Mouse (Mus musculus): ENCODE measurements around the gene Heatr4. TPM values are rescaled to one million over a fixed set of nuclear protein-coding genes. Genes with fewer than 3 reads are reported as not detected.
A peak's percentile ranks its signal among the peaks of the same experiment; 100 is the strongest.
"Not testable (repeated sequence)": the region's sequence is repeated elsewhere in the genome, so short reads cannot be mapped to it uniquely, and the experiment has no call there.

Heatr4 gene
- polyA plus RNA-seq, 1 experiment, result not detected

DNA sequence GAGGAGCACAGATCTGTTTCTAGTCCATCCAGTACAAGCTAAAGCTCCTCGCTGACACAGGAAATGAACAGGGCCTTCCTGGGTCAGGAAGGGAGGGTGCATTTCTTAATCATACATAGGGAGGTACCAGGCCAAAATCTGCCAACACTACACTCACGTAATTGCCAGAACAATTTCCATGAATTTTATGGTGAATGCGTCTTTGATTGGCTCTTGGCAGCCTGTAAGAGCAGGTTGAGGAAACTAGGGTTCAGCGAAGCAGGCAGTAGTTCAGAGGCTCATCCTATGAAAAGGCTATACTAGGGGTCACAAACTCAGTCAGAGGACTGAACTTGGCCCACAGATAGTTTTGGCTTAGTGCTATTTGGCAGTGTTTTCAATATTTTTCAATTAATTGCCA, 44.6 kb downstream of the Heatr4 start:
- H3K36me3 ChIP-seq (replicated peaks; ENCODE audit: low read length), result no peaks in the 10 kb centered on the region
- no peaks in the 10 kb centered on the region for H3K27me3 ChIP-seq (replicated peaks)
- no peaks in the 10 kb centered on the region for H3K9me3 ChIP-seq
- TF ChIP-seq GATA1 (IDR thresholded peaks at IDR 0.05; ENCODE audit: borderline replicate concordance, low read length) (no peak), FLI1 (IDR thresholded peaks at IDR 0.05; ENCODE audit: low read length) (no peak)
- H3K4me1 ChIP-seq, result peaks cover 57% of the 10 kb centered on the region
- H3K4me3 ChIP-seq (replicated peaks), result no peak overlapping the region

DNA sequence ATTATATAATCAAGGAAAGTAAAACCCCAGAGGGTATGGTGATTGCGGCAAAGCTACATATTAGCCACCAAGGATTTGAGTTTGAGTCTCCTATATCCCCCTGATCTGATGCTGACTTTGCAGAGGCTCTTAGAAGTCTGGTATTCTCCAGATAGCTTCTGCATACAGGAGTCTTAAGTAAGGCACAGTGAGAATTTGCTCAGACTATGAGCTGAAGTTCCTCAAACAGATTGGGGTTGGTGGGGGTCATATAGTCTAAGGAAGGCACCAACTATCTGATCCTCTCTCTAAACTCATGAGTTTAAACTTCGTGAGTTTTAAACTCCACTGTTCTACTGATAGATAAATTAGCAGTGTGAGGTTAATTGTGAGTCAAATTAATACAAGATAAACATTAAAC, 45.3 kb downstream of the Heatr4 start:
- no peak overlapping the region for H3K4me3 ChIP-seq (replicated peaks)
- no peaks in the 10 kb centered on the region for H3K27me3 ChIP-seq (replicated peaks)
- H3K4me1 ChIP-seq, result peaks cover 57% of the 10 kb centered on the region
- H3K36me3 ChIP-seq (replicated peaks; ENCODE audit: low read length), result no peaks in the 10 kb centered on the region
- TF ChIP-seq FLI1 (IDR thresholded peaks at IDR 0.05; ENCODE audit: low read length) (no peak), GATA1 (IDR thresholded peaks at IDR 0.05; ENCODE audit: borderline replicate concordance, low read length) (no peak)
- peaks cover 2% of the 10 kb centered on the region; the same call in 1 of the 2 replicates for H3K9me3 ChIP-seq

DNA sequence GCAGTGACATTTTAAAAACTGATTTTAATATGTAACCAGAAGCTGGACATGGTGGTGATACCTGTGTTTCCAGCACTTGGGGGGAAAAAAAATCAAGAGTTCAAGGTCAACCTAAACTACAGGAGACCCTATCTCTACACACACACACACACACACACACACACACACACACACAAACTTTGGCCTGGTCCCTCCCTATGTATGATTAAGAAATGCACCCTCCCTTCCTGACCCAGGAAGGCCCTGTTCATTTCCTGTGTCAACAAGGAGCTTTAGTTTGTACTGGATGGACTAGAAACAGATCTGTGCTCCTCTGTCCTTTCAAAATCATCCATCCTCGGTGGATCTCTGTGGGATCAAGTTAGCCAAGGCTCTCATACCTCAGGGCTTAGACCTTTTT, 46.1 kb downstream of the Heatr4 start:
- peaks cover 58% of the 10 kb centered on the region for H3K4me1 ChIP-seq
- not testable (repeated sequence) for H3K27me3 ChIP-seq (replicated peaks); H3K9me3 ChIP-seq; H3K36me3 ChIP-seq (replicated peaks; ENCODE audit: low read length); H3K4me3 ChIP-seq (replicated peaks)

DNA sequence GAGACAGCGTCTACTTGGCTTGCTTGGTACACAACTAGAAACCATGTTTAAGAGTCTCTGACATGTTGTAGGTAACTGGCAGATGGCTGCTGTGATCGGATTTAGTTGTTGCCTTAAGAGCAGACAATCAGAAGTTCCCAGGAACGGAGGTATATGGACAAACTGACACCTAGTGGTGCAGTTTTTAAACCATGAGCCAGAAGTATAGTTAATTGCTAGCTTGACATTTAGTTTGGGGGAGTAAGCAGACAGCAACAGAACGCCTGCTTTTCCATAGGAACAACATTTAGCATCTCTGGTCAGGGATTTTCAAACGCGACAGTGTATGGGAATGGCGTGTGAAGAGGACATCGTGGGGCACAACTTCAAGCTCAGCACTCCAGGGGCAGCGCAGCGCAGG, 47.1 kb downstream of the Heatr4 start:
- no peak overlapping the region for H3K4me3 ChIP-seq (replicated peaks)
- H3K36me3 ChIP-seq (replicated peaks; ENCODE audit: low read length), result no peaks in the 10 kb centered on the region
- no peaks in the 10 kb centered on the region for H3K27me3 ChIP-seq (replicated peaks)
- TF ChIP-seq FLI1 (IDR thresholded peaks at IDR 0.05; ENCODE audit: low read length), result no peak
- no peak for TF ChIP-seq GATA1 (IDR thresholded peaks at IDR 0.05; ENCODE audit: borderline replicate concordance, low read length)
- H3K9me3 ChIP-seq, result peaks cover 4% of the 10 kb centered on the region; the same call in 1 of the 2 replicates
- peaks cover 64% of the 10 kb centered on the region for H3K4me1 ChIP-seq

DNA sequence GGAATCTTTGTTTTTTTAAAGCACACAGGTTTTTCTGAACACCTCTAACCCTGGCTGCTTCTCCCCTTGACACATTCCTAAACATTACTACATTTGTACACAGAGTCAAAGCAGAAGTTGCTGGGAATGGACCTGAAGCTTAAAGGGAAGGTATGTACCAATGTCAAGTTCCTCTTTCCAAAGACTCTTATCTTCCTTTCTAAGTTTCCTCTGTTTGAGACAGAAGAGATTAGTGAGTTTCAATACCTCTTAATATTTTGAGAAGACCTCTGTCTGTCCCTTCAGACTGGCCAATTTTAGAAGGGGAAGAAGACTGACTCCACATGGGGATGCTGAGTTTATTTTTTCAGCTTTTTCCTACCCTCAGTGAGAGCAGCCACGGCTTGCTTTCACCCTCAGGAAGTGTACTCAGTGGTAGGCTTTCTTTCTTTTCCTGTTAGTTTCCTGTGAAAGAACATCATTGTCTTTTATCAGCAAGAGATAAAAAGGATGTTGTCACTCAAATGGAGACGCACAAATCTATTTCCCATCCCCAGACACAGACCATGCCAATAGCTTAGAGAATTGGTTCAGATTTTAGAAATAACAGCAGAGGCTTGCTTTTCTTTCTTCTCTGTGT, 55.4 kb downstream of the Heatr4 start:
- H3K9me3 ChIP-seq, result peaks cover 1% of the 10 kb centered on the region; the same call in 1 of the 2 replicates
- H3K4me3 ChIP-seq (replicated peaks), result no peak overlapping the region
- H3K36me3 ChIP-seq (replicated peaks; ENCODE audit: low read length), result no peaks in the 10 kb centered on the region
- H3K27me3 ChIP-seq (replicated peaks), result no peaks in the 10 kb centered on the region
- H3K4me1 ChIP-seq, result peaks cover 44% of the 10 kb centered on the region
- no peak for TF ChIP-seq GATA1 (IDR thresholded peaks at IDR 0.05; ENCODE audit: borderline replicate concordance, low read length)
- TF ChIP-seq FLI1 (IDR thresholded peaks at IDR 0.05; ENCODE audit: low read length), result no peak

DNA sequence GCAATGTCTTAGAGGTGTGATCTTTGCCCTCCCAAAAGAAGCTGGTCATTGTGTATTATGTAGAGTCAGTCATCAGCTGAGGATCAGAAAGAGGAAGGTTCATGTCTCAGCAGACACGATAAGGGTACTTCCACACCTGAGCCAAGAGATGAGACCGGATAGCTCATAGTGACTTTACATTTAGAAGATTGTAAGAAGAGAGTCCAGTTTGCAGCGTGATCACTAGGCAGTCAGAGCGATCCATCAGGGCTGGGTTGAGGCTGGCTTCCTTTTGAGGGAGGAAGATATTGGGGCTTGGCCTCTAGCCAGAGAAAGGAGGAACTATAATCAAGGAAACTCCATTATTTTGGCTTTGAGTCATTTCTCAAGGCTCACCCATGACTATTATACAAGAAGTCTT, 56.9 kb downstream of the Heatr4 start:
- H3K9me3 ChIP-seq, result no peaks in the 10 kb centered on the region
- H3K4me1 ChIP-seq, result peaks cover 54% of the 10 kb centered on the region
- no peaks in the 10 kb centered on the region for H3K36me3 ChIP-seq (replicated peaks; ENCODE audit: low read length)
- no peak for TF ChIP-seq FLI1 (IDR thresholded peaks at IDR 0.05; ENCODE audit: low read length)
- no peak for TF ChIP-seq GATA1 (IDR thresholded peaks at IDR 0.05; ENCODE audit: borderline replicate concordance, low read length)
- peak overlapping the region; percentile 50 for H3K4me3 ChIP-seq (replicated peaks)
- H3K27me3 ChIP-seq (replicated peaks), result no peaks in the 10 kb centered on the region

DNA sequence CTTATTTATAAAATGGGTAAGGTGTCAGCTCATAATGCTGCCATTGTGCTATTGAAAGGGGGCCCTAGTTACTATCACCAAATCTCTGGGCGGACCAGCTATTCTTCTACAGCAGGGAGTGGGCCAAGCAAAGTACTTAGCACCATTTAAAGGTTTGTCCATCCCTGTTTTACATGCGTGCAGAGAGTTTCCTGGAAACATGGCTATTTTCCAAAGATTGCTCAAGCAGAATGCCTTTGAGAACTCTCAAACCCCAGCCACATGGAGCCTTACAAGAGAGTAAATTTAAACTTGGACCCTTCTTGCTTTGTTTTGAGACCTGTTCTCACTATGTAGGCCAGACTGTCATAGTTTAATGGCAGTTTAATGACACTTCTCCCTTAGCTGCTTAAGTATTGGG, 58.6 kb downstream of the Heatr4 start:
- TF ChIP-seq FLI1 (IDR thresholded peaks at IDR 0.05; ENCODE audit: low read length), result no peak
- TF ChIP-seq GATA1 (IDR thresholded peaks at IDR 0.05; ENCODE audit: borderline replicate concordance, low read length), result no peak
- Histone ChIP-seq H3K36me3 (replicated peaks; ENCODE audit: low read length) (no peaks in the 10 kb centered on the region), H3K4me1 (peaks cover 45% of the 10 kb centered on the region), H3K9me3 (no peaks in the 10 kb centered on the region), H3K27me3 (replicated peaks) (no peaks in the 10 kb centered on the region), H3K4me3 (replicated peaks) (no peak overlapping the region)

DNA sequence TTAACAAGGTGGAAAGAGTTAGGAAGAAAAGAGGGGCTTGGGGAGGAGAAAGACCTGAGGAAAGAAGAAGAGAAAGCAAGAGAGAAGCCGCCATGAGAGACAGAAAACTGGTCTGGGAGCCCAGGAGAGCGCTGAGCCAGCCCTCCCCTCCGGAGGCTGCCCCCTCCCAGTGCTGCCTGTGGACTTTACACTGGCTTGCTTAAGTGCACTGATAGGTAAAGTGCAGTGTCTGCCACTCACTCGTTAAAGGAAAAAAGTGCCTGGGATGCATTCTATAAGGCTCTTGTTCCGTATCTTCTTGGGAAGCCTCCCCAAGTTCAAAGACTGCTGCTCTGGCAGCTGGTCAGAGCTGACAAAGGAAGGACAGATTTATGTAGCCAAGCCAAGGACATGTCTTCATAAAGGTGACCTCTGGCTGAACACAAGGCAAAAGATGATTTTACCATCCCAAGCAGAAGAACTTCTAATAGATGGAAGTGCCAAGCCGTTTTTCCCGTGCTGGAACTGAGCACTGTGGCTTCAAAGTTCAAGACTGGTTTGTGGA, 59.4 kb downstream of the Heatr4 start:
- Histone ChIP-seq H3K4me3 (replicated peaks) (no peak overlapping the region), H3K9me3 (no peaks in the 10 kb centered on the region), H3K36me3 (replicated peaks; ENCODE audit: low read length) (no peaks in the 10 kb centered on the region), H3K4me1 (peaks cover 51% of the 10 kb centered on the region), H3K27me3 (replicated peaks) (no peaks in the 10 kb centered on the region)
- no peak for TF ChIP-seq FLI1 (IDR thresholded peaks at IDR 0.05; ENCODE audit: low read length)
- TF ChIP-seq GATA1 (IDR thresholded peaks at IDR 0.05; ENCODE audit: borderline replicate concordance, low read length), result no peak

DNA sequence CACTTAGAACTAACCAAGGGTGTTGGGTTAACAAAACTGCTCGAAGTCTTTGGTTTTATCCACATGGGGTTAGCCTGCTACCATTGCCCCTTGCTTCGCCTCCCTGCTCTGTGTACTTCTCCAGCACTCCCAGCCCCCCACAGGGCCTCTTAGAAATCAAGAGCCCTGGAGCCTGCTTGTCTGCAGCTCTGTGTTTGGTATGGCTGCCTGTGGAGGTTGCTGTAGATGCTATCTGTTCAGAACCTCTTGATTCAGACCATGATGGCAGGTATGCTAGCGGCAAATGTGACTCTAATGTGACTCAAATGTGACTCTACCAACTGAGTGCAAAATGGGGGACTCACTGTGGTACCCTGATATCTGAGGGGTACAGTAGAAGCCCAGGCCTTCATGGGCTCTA, 60.3 kb downstream of the Heatr4 start:
- Histone ChIP-seq H3K4me3 (replicated peaks) (no peak overlapping the region), H3K27me3 (replicated peaks) (no peaks in the 10 kb centered on the region), H3K36me3 (replicated peaks; ENCODE audit: low read length) (no peaks in the 10 kb centered on the region), H3K4me1 (peaks cover 50% of the 10 kb centered on the region), H3K9me3 (no peaks in the 10 kb centered on the region)
- TF ChIP-seq FLI1 (IDR thresholded peaks at IDR 0.05; ENCODE audit: low read length) (no peak), GATA1 (IDR thresholded peaks at IDR 0.05; ENCODE audit: borderline replicate concordance, low read length) (no peak)

DNA sequence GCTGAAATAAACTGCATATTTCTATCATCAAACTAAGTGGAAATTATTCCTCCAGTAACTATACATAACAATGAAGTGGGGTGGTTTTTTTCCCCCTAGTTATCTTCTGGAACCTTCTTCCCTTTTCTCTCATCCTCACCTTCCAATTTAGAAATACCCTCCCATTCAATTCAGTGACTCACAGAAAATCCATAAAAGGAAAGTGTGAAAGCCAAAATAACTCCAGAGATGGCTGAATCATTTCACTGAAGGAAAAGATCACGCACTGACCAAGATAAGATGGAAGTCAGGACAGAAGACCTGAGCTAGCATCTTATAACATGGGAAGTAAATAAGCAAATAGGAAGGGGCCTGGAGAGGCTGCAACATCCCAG, 61.2 kb downstream of the Heatr4 start:
- Histone ChIP-seq H3K4me3 (replicated peaks) (no peak overlapping the region), H3K9me3 (no peaks in the 10 kb centered on the region), H3K4me1 (peaks cover 47% of the 10 kb centered on the region), H3K36me3 (replicated peaks; ENCODE audit: low read length) (no peaks in the 10 kb centered on the region), H3K27me3 (replicated peaks) (no peaks in the 10 kb centered on the region)
- TF ChIP-seq FLI1 (IDR thresholded peaks at IDR 0.05; ENCODE audit: low read length), result no peak
- no peak for TF ChIP-seq GATA1 (IDR thresholded peaks at IDR 0.05; ENCODE audit: borderline replicate concordance, low read length)

Measured in megakaryocyte, embryonic 14.5 days (primary cell).